Mouse (Mus musculus) T-helper 2 cell (primary cell): ENCODE data around the gene Adgrl3.

ENCODE experiments used
- in situ Hi-C: fragments of 300-600 bp; cut with MboI, MseI; formaldehyde crosslinking; loops from one replicate; pipeline ENCODE4 v1.15.1; 2025; ENCODE audit warnings: high pct_unique_total_duplicates

Adgrl3 gene

DNA sequence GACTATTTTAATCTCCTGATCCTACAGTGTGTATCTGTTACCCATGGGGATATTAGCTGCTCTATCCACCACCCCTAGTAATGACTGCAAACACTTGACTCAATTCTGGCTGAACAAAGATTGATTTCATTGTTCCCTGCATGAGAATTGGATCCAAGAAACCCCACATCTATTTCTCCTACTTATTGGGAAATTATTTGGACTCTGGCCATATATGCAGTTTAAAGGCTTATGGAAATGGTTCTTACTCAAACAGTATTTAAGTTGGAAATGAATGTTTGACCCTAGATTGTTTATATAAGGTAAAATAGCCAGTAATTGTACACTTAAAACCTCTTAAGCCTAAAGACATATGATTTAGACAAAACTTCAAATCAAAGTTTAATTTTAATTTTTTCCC, 207.3 kb downstream of the Adgrl3 start:
- in situ Hi-C loops: no loop called here

DNA sequence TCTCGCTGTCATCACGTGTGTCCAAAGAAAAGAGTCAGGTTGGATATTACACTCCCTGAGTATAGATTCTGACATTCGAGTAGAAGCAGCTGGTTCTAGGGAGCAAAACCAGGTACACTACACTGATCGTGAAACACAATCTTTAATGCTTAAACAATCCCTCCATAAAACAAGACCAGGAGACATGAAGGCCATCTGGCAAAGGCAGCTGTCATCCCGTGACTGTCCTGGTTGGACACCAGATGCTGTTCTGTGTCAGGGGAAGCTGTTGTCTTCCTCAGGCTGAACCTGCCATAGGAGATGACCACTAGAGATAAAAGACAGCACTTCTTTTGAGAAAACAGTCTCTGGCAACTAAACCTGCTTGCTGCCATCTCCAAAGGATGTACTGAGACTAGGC, 228.8 kb downstream of the Adgrl3 start:
- in situ Hi-C loops: no loop called here

DNA sequence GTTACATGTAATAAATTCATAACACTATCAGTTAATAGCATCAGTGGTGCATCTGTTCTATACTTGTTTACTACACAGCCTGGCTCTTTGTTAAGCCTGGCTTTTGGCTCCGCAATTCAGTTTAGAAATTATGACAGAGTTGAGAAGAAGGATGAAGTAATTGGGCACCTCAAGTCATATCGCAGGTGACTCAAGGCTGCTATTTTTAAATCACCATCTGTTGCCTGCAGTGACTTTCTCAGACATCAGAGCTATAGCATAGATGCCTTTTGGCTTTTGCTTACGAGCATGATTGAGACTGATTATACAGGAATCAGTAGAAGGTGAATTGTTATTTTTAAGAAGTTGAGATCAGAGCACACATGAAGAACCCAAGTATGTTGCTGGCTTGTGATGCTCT, 236.2 kb downstream of the Adgrl3 start:
- in situ Hi-C loops: no loop called here

DNA sequence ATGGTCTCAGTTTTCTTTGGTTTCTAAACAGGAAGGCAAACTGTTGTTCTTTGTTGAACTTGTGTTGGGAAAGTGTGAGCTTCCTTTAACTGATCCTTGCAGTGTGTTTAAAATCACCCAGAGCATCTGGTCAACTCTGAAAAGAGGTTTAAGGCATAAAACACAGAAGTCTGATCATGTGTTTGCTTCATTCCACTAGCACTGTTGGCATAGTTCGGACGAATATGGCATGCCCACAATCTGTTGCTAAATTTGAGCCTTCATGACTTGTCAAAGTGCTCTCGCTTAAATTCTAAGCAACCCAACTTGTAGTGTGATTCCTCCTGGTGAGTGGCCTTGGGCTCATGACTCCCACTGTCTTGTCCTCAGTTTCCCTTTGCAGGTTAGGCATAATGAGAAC, 249.8 kb downstream of the Adgrl3 start:
- in situ Hi-C loops: no loop called here

DNA sequence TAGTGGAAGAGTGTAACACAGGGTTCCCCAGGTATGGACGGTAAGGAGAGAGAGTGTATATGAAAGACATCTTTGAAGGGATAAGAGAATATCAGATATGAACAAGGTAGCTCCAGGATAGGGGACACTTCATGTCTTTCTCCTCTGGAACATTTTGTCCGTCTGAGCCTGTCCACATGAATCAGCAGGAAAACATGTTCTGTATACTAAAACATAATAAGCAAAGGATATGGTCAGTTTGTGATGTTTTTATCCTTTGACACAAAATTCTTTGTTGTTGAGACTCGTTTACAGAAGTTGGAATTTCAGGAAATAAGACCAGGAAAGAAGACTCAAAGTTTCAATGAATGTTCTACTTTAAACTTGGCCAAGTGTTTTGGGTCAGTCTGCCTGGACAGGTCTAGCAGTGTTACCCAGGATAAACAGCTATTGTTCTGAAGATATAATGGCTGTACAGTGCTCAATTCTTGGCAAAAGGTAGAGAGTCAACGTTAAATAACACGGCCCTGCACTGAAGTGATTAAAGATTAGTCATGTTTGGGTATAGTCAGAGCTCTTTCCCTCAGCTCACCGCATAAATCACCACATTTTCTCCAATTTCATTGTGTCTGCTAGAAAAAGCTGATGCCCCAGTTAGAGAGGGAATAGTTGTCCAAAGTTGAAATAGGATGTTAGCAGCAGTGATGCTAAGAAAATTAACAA, 255.6 kb downstream of the Adgrl3 start:
- in situ Hi-C loops: no loop called here

DNA sequence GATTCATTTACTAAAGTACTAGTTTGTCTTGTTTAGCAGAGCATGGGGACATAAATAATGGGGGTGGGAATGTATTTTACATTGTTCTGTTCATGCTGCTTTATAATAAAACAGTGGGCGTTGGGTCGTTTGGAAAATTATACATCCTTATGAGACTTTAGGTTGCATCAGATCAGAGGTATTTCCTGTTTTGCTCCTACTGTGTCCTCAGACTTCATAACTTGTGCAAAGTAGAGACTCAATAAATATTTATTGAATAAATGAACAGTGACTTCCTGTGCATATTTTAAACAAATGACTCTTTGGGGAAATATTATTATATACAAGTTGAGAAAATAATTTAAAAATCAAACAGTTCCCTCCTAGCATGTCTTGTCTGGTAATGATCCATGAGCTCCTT, 259.3 kb downstream of the Adgrl3 start:
- in situ Hi-C loops: no loop called here

DNA sequence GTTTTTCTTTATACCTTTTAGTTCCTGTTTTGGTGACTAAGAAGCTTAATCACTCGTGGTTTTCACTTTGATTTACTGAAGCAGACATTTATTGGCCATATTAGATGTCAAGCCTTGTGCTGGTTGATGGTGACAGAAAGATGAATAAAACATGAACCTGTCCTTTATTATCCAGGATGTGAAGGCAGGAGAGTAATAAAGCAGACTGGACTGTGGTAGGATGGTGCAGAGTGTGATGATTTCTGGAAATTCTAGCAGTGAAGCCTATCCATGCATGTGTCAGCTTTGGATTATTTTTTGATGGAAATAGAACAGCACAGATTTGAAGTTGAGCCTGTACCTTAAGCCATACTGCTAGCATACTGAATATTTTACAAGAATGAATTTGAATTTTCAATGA, 265.7 kb downstream of the Adgrl3 start:
- in situ Hi-C loops: no loop called here

DNA sequence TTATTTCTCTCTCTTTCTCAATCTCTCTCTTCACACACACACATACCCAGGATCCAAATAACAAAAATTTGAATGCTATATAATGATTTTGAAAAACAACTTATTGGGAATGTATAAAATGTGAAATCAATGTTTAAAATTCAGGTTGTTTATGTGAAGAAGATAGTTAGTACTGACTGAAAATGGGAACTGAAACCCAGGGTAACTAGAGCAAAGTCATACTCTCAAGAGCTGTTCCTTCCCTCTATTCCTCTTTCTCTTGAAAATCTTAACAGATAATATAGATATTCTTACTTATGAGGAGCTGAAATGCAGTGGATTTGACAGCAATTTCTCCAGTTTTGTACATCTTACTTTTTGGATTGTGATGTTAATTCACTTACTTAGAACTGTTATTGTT, 281.9 kb downstream of the Adgrl3 start:
- in situ Hi-C loops: no loop called here

DNA sequence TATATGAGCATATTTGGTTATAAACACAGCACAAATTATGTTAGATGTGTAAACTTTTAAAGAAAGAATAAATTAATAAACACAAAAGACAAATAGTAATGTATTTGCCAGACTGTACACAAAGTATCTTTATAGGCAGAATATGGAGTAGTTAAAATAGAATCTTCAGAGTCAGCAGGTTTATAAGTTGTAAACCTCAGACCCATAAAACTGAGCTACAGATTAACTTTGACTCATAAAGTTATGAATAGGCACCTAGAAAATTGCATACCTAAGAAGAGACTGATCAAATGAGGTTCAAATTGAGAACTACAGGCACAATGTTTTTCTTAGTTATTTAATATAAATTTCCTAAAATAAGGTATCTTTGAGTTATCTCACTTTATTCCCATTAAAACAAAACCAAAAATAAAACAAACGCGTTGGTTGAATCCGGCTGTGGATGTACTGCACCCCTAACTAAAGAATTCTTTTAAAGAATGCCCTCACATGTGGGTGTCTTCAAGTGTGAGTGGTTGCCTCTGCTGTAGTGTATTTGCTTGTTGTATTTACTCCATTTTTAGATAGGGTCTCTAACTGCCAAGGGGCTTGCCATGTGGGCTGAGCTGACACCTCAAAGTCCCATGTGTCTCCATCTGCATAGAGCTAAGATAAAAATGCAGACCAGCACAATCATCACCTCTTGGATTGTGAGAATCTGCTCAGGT, 297.6 kb downstream of the Adgrl3 start:
- in situ Hi-C loops: no loop called here

DNA sequence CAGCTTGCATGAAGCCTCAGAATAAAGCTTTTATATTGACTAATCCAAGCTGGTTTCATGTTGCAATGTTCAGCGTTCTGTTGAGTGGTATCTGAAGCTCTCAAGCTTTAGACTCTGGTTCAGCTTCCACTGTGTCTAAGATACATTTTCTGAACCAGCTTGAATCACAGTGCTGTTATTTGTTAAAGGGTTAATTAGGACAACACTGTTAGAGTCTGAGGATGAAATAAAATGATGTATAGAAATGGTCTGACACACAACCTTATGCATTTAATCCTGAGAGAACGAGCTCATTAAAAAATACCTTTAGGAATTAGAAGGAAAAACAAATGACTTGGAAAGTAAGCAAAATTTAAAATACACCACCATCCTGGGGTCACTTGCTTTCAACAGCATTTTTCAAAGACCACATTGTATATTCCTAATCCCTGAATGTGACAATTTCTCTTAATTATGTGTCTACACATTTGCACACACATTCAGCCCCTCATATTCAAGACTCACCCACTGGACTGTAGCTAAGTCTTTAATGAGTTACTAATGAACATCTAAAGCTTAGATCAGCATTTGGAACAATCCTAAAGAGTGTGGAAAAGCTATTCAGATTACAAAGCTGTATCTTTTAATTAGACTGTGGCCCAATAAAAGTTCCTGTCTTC, 301.5 kb downstream of the Adgrl3 start:
- in situ Hi-C loops: no loop called here

DNA sequence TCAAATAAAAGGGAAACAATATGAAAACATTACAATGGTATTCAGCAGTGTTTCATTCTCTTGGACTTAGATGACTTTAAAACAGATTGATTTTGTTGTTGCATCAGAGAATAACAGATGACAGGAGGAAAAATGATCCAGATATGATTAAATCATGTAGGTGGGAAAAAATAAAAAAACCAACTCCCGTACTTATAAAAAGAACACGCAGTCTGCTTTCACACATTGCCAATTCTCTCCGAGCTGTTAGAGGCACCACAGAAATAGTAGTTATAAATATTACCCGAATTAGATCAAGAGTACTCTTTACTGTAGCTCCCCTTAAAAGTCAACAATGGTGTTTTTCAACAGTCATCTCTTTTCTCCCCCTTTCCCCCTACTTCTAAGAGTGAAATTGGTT, 302.1 kb downstream of the Adgrl3 start:
- in situ Hi-C loops: no loop called here

DNA sequence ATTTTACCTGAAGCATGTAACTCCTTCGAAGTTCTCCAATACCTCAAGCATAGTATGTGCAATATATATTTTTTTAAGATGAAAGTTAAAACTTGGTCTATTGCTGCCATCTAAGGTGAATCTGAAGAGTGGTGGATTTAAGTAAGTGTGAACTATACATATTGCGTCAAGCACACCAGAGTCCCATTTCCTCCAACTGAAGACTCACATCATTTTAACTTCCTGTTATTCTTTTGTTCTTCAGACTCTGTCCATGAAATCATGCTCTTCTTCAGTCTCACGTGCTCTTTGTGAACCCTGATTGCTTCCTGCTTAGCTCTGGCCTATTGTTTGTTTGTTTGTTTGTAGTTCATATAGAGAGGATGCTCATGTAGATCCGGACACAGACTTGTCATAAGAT, 307.0 kb downstream of the Adgrl3 start:
- in situ Hi-C loops: no loop called here

DNA sequence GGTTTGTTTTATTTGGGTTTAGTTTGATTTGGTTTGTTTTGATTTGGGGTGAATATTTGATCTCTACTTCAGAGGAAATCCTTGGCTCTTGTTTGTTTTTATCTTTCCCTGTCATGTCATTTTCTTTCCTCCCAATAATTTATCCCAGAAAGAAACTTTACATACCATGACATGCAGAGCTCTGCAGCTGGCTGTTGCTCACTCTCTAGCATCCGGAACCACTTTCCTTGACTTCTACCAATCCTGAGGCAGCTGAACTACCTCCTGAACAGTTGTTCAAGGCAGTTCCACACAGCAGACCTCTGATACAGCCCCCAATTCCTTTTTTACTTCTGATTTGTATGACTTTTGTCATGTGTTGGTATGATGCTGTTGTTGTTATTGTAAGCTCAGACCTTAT, 307.5 kb downstream of the Adgrl3 start:
- in situ Hi-C loops: no loop called here

DNA sequence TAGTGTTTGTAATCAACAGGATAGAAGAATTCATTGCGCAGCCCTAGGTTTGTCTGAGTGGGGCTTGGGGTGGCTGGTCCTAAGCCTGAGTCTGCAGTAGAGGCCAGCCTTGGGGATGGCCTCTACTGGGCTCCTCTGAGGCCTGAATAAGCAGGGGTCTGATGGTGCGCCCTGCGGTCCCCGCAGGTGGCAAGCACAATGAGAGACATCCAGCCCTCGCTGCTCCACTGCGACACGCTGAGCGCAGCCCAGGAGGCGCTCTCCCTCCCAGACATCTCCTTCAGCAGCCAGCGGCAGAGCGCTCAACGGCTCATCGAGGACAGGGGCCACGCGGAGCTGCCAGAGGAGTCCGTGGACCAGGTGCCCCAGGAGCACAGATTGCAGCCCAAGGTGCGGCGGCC, 309.6 kb downstream of the Adgrl3 start:
- in situ Hi-C loops: no loop called here

DNA sequence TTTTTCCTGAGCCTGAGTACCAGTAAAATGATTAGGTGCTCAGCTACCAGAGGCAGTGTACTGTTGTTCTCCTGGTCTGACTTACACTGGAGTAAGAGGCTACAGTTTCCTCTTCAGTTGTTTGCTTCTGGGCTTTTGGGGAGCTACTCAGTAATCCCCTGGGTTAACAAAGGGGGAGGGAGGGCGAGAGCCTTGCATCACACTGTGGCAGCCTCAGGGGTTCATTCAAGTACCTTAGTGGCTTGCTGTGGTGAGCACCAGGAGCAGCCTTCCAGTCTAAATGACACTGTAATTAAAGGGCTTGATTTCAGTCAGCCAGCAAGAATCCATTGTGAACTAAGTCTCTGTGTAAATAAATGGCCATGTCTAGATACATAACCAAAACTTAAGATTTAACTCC, 324.4 kb downstream of the Adgrl3 start:
- in situ Hi-C loops: no loop called here

DNA sequence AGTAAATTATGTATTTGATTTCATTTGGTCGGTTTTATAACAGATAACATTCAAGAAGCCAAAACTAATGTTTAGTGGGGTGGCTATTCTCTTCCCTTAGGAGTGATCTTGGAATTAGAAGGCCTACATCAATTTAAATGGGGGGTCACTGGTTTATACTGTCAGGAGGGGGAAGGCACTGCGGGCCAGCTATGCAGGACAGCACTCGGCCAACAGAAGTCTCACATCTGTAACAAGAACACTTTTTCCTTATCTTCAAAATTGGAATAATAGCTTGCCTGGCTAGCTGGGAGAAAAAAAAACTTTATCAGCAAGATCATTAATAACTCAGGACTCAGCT, 325.1 kb downstream of the Adgrl3 start:
- in situ Hi-C loops: no loop called here

DNA sequence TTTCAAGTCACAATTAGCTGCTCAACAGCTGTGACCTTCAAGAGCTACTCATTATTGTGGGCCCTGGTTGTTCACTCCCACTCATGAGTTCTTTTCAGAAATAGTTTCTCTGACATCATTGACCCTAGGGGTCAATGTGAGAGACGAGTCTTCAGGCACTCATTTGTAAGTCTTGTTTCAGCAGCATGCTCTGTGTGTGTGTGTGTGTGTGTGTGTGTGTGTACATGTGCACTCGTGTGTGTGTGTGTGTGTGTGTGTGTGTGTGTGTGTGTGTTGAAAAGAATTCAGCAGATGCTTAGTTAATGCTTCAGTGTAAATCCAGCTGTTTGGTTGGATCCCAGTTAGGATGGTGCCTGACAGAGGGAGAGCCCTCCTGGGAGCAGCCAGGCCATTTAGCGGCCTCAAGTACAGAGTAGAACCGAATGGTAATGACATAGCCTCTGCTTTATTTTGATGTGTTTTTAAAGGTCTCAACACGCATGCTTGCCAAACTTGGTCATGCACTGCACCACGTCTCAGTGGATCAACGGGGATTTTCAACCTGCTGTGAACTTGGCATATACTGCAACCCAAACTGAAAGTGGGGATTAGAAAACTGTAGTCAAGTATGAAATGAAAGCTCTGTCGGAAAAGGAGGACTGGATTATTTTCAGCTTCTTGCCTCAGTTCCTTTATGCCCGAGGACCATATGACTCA, 325.6 kb downstream of the Adgrl3 start:
- in situ Hi-C loops: no loop called here

DNA sequence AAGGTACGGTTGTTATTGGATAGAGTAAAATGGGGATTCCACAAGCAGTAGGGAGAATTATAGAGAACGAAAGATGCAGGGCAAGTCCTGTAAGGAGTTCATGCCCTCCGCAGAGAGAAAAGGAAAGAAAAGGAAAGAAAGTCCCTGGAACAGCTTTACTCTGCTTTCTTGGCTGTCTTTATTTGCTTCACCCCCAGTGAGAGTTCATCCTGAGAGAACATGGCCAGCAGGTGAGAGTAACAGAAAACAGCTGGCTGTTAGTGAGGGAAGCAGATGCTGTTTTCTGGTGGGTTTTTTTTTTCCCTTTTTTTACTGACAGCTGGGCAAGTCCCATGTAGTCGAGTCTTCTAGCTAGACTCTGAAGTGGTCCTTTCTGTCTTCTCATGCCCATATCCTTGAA, 327.6 kb downstream of the Adgrl3 start:
- in situ Hi-C loops: no loop called here

DNA sequence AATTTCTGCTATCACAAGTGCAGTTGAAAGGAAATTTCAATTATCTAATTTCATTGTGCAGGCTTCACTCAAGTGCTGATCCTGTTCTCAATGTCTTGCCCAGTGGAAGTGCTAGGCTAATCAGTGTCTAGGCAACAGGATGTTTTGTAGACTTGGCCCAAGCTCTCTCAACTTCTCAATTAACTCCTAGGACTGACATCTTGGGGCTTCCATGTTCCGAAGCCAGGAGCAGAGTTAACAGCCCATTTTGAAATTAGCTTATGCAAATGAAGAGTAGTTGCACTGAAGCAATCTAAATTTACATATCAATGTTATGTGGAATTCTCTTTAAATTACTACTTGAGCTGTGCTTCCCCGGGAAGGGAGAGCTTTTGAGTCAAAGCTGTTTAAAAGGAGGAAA, 339.6 kb downstream of the Adgrl3 start:
- in situ Hi-C loops: no loop called here

DNA sequence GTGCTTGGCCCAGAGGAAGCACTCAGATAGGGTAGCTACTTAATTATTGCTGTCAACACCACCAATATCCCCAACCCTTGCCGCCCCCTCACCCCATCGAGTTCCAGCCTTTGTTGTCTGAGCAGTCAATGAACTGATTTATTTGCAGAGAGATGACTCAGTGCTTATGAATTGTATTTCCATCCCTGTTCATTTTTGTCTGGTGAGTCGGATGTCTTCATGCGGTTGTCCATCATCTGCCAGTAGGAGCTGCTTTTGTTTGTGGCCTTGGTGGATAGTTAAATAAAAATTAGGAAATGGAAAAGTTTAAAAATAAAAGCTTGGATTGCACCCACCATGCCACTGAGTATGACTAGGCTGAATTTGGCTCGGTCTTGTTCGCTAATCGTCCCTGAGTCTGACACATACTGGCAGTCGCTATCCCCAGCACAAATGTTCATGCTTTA, 344.3 kb downstream of the Adgrl3 start:
- in situ Hi-C loops: no loop called here

DNA sequence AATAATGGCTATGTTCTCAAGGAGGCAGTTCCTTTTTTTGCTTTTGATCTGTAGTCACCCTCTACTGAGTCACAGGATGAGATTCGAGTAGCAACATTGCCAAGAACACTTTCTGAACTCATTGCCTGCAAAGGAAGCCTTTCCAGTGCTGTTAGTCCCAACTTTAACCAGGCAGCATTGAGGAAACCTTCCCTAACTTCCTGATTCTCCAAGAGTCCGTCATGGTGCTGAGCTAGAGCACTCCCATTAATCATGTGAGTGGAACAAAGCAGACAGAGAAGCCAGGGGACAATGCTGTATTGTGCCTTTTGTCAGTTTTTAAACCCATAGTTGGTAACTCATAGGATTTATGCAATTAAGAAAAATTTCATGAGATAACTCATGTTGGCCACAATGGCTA, 345.3 kb downstream of the Adgrl3 start:
- in situ Hi-C loops: no loop called here

DNA sequence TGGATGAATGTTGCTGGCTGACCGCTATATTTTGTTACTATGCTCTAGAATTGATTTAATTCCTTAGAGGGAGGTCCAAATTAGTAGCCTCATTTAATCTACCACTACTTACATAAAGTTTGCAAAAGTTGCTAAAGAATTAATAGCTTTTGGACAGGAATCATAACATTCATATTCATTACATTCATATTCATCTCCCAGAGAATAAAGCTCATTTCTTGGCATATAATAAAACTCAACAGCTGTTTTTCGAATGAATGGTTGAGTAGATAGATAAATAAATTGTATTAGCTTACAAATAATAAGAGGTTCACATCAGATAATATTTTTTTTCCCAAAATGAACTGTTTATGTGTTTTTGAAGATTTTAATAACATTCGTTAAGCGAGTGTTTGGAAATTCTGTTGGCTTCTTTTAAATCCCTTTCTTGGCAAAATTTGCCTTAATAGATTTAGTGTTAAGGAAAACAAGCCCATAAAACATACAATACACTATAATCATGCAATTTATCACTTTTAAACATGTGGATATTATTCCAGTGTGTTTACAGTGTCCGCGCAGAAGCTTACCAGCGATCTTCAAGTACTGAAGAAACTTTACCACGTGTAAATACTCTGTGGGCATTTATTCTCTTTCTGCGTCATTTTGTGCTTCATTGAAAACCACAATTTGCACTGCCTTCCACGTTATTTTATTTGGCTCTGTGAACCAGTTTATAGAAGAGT, 350.4 kb downstream of the Adgrl3 start:
- in situ Hi-C loops: no loop called here
